Mouse (Mus musculus): Measurements from ENCODE around the gene Cep89. TPM values are rescaled to one million over a fixed set of nuclear protein-coding genes. Genes with fewer than 3 reads are reported as not detected.

The Cep89 gene
- total RNA-seq, 1 experiment from 2014 or later: 16.9 TPM

DNA sequence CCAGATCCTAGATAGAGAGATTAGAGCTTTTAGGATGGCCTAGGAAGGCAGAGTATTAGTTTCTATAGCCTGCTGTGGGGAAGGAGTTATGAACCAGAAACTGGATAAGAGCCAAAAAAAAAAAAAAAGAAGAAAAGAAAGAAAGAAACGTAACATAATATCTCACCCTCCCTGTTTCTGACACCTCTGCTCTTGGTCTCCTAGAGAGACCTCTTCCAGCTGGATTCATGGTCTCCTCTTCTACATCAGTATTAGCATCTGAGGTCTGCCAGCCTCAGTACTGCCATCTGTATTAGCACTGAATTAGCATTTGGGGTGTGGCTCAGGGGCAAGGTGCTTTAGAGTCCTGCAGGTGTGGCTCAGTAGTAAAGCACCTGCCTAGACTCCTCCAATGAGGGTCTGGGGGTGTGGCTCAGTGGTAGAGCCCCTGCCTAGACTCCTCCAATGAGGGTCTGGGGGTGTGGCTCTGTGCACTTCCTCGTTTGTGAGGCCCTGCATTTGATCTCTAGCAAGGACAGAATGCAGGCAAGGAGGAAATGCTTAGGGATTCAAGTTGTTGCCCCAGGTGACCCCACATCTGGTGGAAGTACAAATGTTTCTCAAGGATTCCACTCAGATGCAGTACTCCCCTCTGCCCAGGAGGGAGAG, 14.0 kb upstream of the Cep89 start:
- no peak for DNase-seq

DNA sequence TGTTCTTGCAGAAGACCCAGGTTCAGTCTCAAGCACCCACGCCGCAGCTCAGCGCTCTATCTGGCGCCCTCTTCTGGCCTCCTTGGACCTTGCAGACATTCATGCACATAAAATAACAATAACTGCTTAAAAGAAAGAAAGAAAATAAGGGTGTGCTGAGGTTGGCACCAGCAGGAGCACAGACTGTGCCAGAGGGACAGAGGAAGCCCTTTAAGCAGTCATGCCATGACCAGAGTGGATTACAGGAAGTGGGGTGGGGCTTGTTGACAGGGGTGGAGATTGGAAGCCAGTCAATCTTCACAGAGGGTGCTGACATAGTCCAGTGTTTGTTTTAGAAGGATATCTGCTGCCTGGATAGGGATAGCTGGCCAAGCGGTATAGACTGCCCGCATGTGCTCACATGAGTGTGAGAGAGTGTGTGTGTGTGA, 10.3 kb upstream of the Cep89 start:
- peak; percentile 29 for DNase-seq

DNA sequence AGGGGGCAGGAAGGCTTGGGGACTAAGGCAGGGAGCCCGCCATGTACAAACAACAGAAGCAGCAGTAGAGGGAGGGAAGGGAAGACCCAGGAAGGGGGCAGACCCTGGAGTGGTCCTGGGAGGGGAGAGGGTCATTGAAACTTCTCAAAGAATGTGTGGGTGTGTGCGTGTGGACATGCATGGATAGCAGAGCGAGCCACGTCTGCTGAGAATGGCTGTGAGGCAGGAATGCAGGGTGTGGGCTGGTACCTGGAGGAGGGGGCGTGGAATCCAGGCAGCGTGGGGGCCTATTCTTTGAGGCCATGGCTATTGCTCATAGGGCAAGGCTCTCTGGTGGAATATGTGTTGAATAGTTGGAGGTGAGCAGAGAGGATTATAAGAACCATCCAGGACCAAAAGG, 8.1 kb upstream of the Cep89 start:
- no peak for DNase-seq

DNA sequence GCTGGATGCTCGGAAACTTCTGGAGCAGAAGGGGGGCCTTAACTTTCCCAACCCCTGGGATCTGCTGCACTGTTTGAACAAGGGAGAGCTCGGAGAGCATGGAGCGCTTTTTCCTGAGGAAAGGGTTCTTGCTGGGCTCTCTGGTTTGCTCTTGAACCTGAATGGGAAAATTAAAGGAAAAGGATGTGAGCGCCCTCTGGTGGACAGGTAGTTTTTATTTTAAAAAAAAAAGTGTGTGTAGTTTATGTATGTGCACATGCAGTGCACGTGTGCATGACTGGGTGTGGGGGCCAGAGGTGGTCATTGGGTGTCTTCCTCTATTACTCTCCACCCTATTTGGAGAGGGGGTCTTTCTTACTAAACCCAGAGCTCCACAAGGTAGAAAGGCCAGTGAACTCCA, 3.9 kb upstream of the Cep89 start:
- no peak for DNase-seq

DNA sequence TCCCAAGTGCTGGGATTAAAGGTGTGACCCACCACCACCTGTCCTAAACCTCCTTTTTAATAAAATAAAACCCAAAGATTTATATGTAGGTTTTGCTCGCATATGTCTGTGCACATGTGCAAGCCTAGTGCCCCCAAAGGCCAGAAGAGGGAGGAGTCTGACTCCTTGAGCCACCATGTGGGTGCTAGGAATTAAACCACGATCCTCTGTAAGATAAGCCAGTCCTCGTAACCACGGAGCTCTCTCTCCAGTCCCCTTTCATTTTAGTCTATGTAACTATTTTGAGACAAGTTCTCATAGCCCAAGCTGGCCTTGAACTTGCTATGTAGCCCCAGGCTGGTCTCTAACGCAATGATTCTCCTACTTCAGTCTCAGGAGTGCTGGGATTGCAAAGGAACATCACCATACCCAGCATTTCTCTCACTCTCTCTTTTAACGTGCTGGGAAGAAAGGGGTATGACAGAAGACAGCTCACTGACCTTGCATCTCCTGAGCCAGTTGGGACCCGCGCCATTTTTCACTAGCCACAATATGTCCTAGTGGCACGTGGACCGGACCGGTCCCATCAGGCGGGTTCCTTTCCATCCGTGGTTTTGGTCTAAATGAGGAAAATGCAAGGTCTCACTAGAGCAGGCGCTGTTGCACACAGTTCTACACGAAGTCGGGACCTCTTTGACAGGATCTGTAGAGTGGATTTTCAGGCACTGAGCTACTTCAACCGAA, 940 bp upstream of the Cep89 start:
- DNase-seq: peak; percentile 43

DNA sequence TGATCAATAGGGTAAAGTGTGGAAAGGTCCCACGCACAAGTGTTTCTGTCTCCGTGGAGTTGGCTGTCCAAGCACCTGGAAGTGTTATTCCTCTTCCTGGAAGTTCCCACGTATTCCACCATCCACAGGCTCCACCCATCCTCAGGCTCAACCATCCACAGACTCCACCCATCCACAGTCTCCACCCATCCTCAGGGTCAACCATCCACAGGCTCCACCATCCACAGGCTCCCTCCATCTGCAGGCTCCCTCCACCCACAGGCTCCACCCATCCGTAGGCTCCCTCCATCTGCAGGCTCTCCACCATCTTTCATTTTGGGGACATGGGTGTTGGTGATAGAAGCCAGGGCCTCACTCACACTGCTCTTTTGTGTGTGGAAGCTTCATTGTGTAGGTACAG, 4.3 kb downstream of the Cep89 start:
- DNase-seq: no peak

DNA sequence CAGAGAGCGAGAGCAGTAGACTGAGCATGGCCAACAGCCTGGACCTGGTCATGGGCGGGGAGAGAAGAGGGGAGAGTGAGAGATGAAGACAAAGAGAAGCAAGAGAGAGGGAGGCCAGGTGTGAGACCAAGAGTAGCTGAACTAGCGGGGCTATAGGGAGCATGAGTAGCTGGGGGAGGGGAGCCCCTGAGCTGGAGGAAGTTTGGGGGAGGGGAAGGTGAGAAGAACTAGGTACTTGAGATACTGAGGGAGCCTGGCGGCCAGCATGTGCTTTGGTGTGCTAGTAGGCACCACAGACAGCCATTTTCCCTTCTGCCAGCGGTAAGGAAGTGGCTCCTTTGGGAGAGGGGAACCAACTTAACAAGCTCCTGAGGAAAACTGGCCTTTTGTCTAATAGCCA, 18.4 kb downstream of the Cep89 start:
- DNase-seq: peak; percentile 11

DNA sequence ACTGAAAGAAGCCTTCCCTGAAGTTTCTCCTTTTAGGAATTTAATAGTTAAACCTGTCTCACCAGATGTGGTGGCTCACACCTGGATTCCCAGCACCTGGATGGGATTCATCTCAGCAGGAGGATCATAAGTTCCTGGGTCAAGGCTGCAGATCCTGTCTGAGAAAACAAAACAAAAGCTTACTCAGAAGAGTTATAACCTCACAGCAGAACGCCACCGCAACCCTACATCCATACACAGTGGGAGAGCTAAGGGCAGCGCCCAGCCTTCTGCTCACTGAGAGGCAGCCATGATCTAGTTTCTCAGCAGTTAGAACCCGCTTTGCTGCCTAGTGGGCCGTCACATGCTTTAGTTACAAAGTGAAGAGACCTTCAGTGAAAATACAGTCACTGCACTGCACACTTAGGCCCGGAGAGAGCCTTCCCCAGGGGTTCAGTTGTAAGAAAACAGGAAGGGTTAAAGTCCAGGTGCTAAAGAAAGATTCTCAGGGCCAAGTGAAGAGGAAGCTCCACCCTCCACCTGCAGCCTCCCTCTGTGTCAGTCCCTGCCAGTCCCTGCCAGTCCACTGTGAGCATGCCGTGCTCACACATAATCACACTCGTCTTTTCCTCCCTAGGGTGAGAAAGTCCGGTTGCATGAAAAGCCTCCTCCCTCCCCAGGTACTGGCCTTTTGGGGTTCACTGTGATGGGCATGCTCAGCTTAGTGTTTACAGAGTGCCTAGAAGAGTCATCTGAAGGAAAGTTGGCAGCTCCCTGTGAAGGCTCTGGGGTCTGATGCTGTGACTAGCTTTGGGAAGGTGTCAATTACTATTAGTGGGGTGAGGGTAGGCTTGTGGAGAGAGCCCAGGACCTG, 19.2 kb downstream of the Cep89 start:
- peak; percentile 21 for DNase-seq

DNA sequence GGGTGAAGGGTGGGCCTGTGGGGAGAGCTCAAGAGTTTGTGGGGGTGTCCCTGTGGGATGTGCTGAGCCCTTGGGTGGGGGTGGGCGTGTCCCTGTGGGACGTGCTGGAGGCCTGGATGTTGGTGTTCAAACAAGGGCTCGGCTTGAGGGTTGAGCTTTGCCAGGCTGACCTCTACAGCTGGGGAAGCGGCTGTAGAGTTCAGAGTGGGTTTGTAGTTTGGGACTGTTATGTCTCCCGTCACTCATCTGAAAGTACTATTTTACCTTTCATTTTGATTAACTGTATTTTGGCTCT, 19.8 kb downstream of the Cep89 start:
- DNase-seq: no peak

DNA sequence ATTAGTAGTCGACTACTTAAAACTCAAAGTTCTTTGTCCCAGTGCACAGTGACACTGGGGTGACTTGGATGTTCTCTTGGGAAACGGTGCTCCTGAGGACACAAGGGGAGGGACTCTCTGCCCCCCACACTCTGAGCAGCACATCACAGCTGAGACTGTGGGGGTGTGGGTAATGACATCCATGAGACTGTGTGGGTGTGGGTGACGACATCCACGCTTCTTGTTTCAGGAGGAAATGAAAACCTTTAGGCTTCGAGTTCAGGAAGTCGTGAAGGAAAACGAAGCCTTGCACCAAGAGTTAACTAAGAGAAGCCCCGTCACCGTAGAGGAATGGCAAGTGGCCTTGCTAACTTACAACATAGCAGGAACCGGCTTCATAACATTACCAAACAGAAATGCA, 26.2 kb downstream of the Cep89 start:
- DNase-seq: no peak

DNA sequence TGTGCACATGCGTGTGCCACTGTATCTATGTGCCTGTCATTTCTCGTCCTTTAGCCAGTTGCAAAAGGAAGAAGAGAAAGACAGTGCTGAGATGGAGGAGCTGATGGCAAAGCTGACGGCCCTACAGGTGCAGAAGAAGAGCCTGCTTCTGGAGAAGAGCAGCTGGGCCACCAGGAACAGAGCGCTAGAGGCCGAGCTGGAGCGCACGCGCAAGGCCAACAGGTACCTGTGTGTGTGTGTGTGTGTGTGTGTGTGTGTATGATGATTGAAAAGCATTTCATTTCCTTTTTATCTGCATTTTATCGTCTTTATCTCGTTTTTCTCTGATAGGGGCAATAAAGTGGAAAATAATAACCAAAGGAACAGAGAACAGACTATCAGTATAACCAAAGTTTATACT, 31.3 kb downstream of the Cep89 start:
- DNase-seq: no peak

DNA sequence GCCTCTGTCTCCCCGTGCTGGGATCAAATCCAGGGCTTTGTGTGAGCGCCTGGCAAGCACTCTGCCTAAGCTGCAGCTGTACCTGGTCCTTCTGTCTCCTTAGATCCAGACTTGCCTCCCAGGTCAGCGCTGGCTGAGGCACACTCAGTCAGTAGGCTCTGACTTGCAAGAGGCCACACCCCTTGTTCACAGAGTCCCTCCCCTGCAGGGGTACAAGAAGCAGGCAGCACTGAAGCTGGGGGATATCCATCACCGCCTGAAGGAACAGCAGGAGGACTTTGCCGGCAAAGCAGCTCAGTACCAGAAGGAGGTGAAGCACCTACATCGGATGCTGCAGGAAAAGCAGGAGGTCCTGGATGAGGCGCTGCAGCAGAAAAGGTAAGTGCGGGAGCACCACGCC, 38.4 kb downstream of the Cep89 start:
- no peak for DNase-seq

DNA sequence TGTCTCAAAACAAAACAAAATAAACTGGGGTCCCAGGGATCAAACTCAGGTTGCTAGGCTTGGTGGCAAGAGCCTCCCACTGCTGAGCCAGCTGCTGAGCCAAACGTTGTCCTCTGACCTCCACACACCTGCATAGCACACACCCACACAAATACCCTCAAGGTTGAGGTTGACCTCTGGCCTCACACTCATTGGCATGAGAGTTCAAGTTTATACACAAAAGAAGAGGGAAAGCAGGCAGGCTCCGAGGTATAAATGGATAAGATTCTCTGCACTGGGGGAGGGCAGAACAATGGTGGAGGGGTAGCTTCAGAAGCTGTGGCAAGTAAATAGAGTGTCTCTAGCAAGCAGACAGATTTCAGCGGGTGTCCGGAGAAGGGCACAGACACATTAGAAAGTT, 50.7 kb downstream of the Cep89 start:
- DNase-seq: no peak

DNA sequence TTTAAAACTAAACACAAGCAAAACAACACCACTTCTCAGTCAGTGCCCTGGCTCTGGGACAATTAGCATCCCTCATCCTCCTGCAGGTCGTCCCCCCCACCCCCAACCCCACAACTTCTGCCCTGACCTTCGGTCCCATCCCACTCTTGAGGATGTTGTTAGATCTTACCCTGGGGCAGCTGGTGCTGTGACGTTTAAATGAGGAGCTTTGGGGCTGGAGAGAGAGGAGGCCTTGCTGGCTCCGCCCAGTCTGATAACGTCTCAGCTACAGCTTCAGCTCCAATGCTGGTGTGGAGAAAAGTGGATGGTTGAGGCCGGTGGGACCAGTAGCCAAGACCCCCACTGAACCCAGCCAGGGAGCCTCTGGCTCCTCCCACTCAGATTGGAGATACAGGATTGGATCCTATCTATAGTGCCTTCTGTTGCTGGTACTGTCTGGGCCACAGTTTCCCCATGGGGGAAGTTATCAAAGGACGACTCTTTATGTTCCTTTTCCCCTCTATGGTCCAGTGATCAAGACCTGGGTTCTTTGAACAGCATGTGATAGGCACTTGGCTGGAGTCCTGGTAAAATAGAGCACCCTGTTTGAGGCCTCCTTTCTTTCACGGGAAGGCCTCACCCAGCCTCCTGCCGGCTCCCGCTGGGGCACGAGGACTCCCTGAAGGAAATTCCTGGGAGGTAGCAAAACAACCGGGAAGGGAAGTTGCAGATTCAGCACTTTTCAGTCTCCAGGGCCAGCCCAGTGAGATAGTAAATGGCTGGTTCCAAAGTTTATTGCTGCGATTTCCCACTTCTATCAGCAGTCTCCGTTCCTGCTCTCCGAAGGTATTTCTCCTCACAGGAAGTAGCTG, 51.4 kb downstream of the Cep89 start, which contains the start of gene Slc7a9:
Slc7a9 (plus strand) TSS at position 801 of the 851 bp plus-strand sequence.
- DNase-seq: no peak

DNA sequence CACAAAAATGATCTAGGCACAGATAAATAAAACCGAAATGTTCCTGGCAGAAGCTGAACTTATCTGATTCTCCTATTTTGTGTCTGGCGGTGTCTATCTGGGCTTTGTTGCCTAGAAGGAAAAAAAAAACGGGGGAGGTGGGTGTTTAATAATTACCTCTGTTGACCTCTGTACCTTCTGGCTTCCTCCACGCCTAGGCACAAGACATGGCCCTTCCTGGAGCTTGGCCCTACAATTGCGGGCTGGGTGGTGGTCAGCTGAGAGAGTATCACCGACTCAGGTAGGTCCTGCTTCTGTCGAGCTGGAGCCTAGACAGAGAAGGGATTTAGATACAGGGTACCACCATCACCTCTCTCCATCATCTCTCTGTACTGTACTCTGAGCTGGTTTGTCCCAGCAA, 52.0 kb downstream of the Cep89 start:
- no peak for DNase-seq

DNA sequence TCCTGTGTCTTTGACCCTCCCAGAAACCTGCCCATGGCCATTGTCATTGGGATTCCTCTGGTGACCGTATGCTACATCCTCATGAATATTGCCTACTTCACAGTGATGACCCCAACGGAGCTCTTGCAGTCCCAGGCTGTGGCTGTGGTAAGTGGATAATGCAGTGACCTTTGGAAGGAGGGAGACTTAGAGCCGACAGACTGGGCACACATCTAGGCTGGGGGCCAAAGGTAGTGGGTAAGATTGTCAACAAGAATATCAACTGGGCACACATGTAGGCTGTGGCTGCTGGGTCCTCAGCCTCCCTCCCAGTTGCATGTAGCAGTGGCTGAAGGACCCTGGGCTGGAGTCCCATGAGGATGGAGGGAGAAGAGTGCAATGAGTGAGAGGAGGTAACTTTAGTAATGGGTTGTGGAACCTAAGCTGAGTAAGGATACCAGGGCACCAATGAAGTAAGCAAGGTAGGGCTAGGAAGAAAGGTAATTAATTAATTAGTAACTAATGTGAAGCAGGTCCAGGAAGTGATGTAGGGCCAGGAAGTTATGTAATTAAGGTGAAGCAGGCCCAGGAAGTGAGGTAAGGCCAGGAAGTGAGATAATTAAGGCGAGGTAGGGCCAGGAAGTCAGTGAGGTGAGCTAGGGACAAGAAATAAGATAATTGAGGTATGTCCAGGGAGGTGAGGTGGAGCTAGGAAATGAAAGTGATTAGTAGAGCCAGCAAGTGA, 59.4 kb downstream of the Cep89 start:
- DNase-seq: no peak

DNA sequence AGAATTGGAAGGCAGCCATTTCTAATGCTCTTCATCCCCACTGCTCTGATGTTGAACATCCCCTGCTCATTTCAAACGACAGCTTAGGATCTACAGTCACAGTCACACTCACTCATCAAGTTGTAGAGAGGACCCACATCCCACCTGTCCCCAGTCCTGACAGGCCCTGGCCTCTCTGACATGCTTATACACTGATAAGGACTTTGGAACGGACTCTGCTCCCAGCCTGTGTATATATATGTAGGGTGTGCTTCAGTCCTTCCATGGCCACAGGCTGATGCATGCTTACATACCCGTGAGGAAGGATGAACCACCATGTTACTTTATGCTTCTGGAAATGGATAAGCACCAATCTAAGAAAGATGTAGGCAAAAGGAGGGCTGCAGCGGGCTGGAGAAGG, 64.1 kb downstream of the Cep89 start:
- no peak for DNase-seq

DNA sequence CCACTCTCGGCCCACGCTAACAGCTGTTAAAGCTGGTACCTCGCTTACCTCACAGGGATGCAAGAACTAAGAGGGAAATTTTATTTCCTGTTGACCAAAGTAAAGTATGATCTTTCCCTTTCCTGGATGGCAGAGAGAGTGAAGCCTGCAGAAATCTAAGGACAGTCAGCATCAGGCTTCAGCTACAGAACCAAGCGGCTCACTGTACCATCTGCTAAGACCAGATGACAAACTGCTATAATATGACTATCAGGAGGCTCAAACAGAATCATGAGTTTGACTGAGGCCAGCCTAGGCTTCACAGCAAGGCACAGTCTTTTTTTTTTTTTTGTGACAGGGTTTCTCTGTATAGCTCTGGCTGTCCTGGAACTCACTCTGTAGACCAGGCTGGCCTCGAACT, 68.2 kb downstream of the Cep89 start:
- DNase-seq: no peak

DNA sequence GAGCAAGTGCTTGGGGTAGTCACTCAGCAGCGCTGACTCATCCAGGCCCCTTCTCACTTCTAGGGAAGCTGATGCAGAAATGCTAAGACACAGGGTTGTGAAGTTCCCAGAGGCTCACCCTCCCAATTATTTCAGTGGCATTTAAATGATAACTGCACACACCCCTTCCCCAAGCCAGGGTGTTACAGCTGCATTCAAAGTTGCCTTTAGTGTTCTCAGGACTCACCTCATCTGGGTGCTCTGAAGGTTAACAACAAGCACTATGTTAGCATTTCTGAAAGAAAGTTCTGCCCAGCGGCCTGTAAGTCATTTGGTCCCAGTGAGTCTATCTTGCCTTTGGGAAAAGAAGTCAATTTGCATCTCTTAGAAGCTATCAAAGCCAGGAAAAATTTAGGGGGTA, 71.0 kb downstream of the Cep89 start:
- no peak for DNase-seq

DNA sequence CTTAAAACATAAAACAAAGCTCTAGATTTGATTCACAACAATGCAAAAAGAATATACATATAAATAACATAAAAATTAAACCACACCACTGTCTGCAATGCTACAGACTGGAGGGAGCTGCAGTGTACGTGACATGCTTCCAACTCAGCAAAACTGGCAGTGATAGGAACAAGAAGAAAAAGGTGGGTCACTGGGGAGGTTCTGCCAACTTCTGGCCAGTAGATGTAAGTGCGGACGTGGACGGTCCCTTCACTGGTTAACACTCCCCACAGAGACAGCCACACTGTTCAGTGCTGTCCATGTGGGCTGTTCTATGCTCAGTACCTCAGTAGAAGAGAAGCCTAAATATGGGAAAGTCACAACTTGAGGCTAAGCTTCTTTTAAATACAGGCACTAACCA, 74.0 kb downstream of the Cep89 start:
- DNase-seq: no peak

DNA sequence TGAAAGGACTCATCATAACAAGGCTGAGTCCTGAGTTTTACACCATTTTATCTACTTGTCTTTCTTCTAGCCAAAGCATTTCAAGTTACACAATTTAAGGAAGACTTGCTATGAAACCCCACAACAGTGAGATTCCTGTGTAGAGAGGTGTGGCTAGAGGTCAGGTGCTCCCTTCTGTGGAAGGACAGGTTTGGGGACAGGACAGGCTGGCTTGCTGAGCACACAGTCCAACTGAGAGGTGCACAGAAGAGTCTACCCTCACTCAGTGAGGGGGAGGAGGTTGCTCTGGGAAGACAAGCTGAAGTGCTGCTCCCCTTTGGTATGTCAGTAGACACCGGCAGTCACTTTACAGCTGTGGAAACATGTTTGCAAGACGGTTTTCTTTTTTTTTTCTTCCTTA, 79.6 kb downstream of the Cep89 start:
- no peak for DNase-seq

DNA sequence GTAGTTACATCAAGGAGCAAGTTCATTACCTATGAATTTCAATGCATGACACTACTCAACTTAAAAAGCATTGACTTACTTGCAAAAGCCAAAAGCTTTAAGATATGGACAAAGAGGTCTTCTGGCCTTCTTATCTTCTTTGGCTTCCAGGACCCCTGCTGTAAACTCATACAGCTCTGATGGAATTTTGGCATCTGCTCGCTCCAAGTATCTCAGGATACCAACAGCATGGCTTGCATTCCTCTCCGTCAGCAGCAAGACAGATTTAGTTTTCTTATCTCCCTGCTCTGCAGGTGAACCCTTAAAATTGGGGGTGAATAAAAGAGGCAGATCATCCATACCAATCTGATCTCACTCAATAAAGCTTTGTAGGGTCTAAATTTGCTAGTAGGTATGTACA, 88.3 kb downstream of the Cep89 start:
- no peak for DNase-seq

All from adrenal gland, postnatal 14 days (tissue).